Mouse (Mus musculus) thymus, postnatal 10 days (tissue): ENCODE data around the gene Muc1.
A peak's percentile ranks its signal among the peaks of the same experiment; 100 is the strongest.

Experiments used
- DNase-seq, 2 experiments: peaks; one replicate each; pipeline ENCODE4 v3.0.0; 2021; ENCODE audit warnings: low spot score in 2 of 2

The Muc1 gene

GRCm38 (mm10) chr3:89270051-89270755, 41.3 kb downstream of the Muc1 start, which contains the start of gene Slc50a1:
Slc50a1 (minus strand) TSS chr3:89270570.
- peak; percentile 71 to 80 for DNase-seq

- no peak for DNase-seq
These were observed 42.0 kb downstream of the Muc1 start for GRCm38 (mm10) chr3:89270891-89271290.

GRCm38 (mm10) chr3:89271760-89272159, 42.9 kb downstream of the Muc1 start:
- no peak for DNase-seq

- DNase-seq = no peak
These were observed 47.2 kb downstream of the Muc1 start for GRCm38 (mm10) chr3:89276061-89276460.

- no peak for DNase-seq
These were observed 48.6 kb downstream of the Muc1 start for GRCm38 (mm10) chr3:89277281-89278021.

GRCm38 (mm10) chr3:89278107-89278506, 49.2 kb downstream of the Muc1 start:
- no peak for DNase-seq

- DNase-seq = no peak
These were observed 49.8 kb downstream of the Muc1 start for GRCm38 (mm10) chr3:89278643-89279042.

GRCm38 (mm10) chr3:89279153-89279890, 50.5 kb downstream of the Muc1 start:
- no peak for DNase-seq

- DNase-seq = no peak
These were observed 51.3 kb downstream of the Muc1 start for GRCm38 (mm10) chr3:89280050-89280605.

GRCm38 (mm10) chr3:89280606-89281511, 52.0 kb downstream of the Muc1 start, which contains the start of gene Efna1:
Efna1 (minus strand) TSS chr3:89281142.
- no peak for DNase-seq

- DNase-seq = peak; percentile 59 to 88
These were observed 52.9 kb downstream of the Muc1 start for GRCm38 (mm10) chr3:89281579-89282290.

GRCm38 (mm10) chr3:89282291-89282643, 53.4 kb downstream of the Muc1 start:
- no peak for DNase-seq
